Mouse (Mus musculus): ENCODE results near the gene Nfe2l3. TPM values are rescaled to one million over a fixed set of nuclear protein-coding genes. Genes with fewer than 3 reads are reported as not detected.
"Not testable (repeated sequence)": the region's sequence is repeated elsewhere in the genome, so short reads cannot be mapped to it uniquely, and the experiment has no call there.

The Nfe2l3 gene
- polyA plus RNA-seq (2015; fragmentation: Nextera tagmentation; extraction: Ambion mirVana) = 0.95 and 1.2 TPM in 2 replicates

- H3K27me3 ChIP-seq (replicated peaks; ENCODE audit: control insufficient read depth, insufficient read depth, low read length) = peaks cover 26% of the 10 kb centered on the region
- H3K4me2 ChIP-seq (ENCODE audit: low read depth, low read length) = peak within 1 kb of the TSS; percentile 96
- 1% methylated on average over 73 of the region's 74 CpGs for WGBS
- no peaks in the 10 kb centered on the region for H3K9me3 ChIP-seq (ENCODE audit: control insufficient read depth, low read length)
- peak; percentile 95 for ATAC-seq
- H3K27ac ChIP-seq (ENCODE audit: low read length) = no peak within 1 kb of the TSS
- peak within 1 kb of the TSS; percentile 21 for H3K9ac ChIP-seq (ENCODE audit: low read depth, low read length)
- H3K4me1 ChIP-seq (ENCODE audit: control insufficient read depth, insufficient read depth, low read length) = no peaks in the 10 kb centered on the region
- no peaks in the 10 kb centered on the region for H3K36me3 ChIP-seq (ENCODE audit: control insufficient read depth, insufficient read depth, low read length)
- peak within 1 kb of the TSS; percentile 55 for H3K4me3 ChIP-seq (ENCODE audit: low read length)
Observed at GRCm38 (mm10) chr6:51432535-51433397, at the start of gene Nfe2l3. Nfe2l3 (plus strand) TSS chr6:51432670.

GRCm38 (mm10) chr6:51383769-51384755, 48.4 kb upstream of the Nfe2l3 start:
- Histone ChIP-seq H3K27ac (ENCODE audit: low read length) (no peak overlapping the region), H3K9ac (ENCODE audit: low read depth, low read length) (peak overlapping the region; percentile 37; the same call in 1 of the 2 replicates), H3K27me3 (replicated peaks; ENCODE audit: control insufficient read depth, insufficient read depth, low read length) (no peaks in the 10 kb centered on the region), H3K36me3 (ENCODE audit: control insufficient read depth, insufficient read depth, low read length) (no peaks in the 10 kb centered on the region), H3K9me3 (ENCODE audit: control insufficient read depth, low read length) (no peaks in the 10 kb centered on the region), H3K4me2 (ENCODE audit: low read depth, low read length) (peak overlapping the region; percentile 22), H3K4me3 (ENCODE audit: low read length) (peak overlapping the region; percentile 13; the same call in 1 of the 2 replicates), H3K4me1 (ENCODE audit: control insufficient read depth, insufficient read depth, low read length) (no peaks in the 10 kb centered on the region)
- 16% methylated on average over 26 of the region's 26 CpGs for WGBS
- peak; percentile 49 for ATAC-seq

GRCm38 (mm10) chr6:51390505-51390904, 42.0 kb upstream of the Nfe2l3 start:
- H3K4me1 ChIP-seq (ENCODE audit: control insufficient read depth, insufficient read depth, low read length) = no peaks in the 10 kb centered on the region
- H3K27ac ChIP-seq (ENCODE audit: low read length) = no peak overlapping the region
- H3K27me3 ChIP-seq (replicated peaks; ENCODE audit: control insufficient read depth, insufficient read depth, low read length) = no peaks in the 10 kb centered on the region
- no peak overlapping the region for H3K4me3 ChIP-seq (ENCODE audit: low read length)
- WGBS = 69% methylated on average over 11 of the region's 11 CpGs
- no peak overlapping the region for H3K9ac ChIP-seq (ENCODE audit: low read depth, low read length)
- H3K9me3 ChIP-seq (ENCODE audit: control insufficient read depth, low read length) = no peaks in the 10 kb centered on the region
- no peak for ATAC-seq
- H3K36me3 ChIP-seq (ENCODE audit: control insufficient read depth, insufficient read depth, low read length) = no peaks in the 10 kb centered on the region
- H3K4me2 ChIP-seq (ENCODE audit: low read depth, low read length) = no peak overlapping the region

GRCm38 (mm10) chr6:51391816-51392490, 40.5 kb upstream of the Nfe2l3 start:
- H3K4me2 ChIP-seq (ENCODE audit: low read depth, low read length) = no peak overlapping the region
- no peak overlapping the region for H3K4me3 ChIP-seq (ENCODE audit: low read length)
- 66% methylated on average over 13 of the region's 13 CpGs for whole genome bisulfite sequencing
- H3K36me3 ChIP-seq (ENCODE audit: control insufficient read depth, insufficient read depth, low read length) = no peaks in the 10 kb centered on the region
- H3K27ac ChIP-seq (ENCODE audit: low read length) = no peak overlapping the region
- H3K27me3 ChIP-seq (replicated peaks; ENCODE audit: control insufficient read depth, insufficient read depth, low read length) = no peaks in the 10 kb centered on the region
- H3K9ac ChIP-seq (ENCODE audit: low read depth, low read length) = no peak overlapping the region
- H3K9me3 ChIP-seq (ENCODE audit: control insufficient read depth, low read length) = no peaks in the 10 kb centered on the region
- ATAC-seq = no peak
- no peaks in the 10 kb centered on the region for H3K4me1 ChIP-seq (ENCODE audit: control insufficient read depth, insufficient read depth, low read length)

GRCm38 (mm10) chr6:51393341-51394128, 38.9 kb upstream of the Nfe2l3 start:
- no peak for ATAC-seq
- H3K9ac ChIP-seq (ENCODE audit: low read depth, low read length) = no peak overlapping the region
- no peak overlapping the region for H3K4me2 ChIP-seq (ENCODE audit: low read depth, low read length)
- H3K27me3 ChIP-seq (replicated peaks; ENCODE audit: control insufficient read depth, insufficient read depth, low read length) = no peaks in the 10 kb centered on the region
- WGBS = 63% methylated on average over 6 of the region's 6 CpGs
- no peak overlapping the region for H3K4me3 ChIP-seq (ENCODE audit: low read length)
- no peaks in the 10 kb centered on the region for H3K4me1 ChIP-seq (ENCODE audit: control insufficient read depth, insufficient read depth, low read length)
- no peaks in the 10 kb centered on the region for H3K36me3 ChIP-seq (ENCODE audit: control insufficient read depth, insufficient read depth, low read length)
- H3K9me3 ChIP-seq (ENCODE audit: control insufficient read depth, low read length) = no peaks in the 10 kb centered on the region
- no peak overlapping the region for H3K27ac ChIP-seq (ENCODE audit: low read length)

- 89% methylated on average over 8 of the region's 8 CpGs for WGBS
- not testable (repeated sequence) for ATAC-seq
Observed at GRCm38 (mm10) chr6:51394367-51394766, 38.1 kb upstream of the Nfe2l3 start.

GRCm38 (mm10) chr6:51394963-51395362, 37.5 kb upstream of the Nfe2l3 start:
- WGBS = 71% methylated on average over 3 of the region's 3 CpGs
- ATAC-seq; H3K36me3 ChIP-seq (ENCODE audit: control insufficient read depth, insufficient read depth, low read length): not testable (repeated sequence)

More at GRCm38 (mm10) chr6:51394367-51394766, 38.1 kb upstream of the Nfe2l3 start:
- H3K36me3 ChIP-seq (ENCODE audit: control insufficient read depth, insufficient read depth, low read length); H3K4me2 ChIP-seq (ENCODE audit: low read depth, low read length); H3K4me3 ChIP-seq (ENCODE audit: low read length); H3K9ac ChIP-seq (ENCODE audit: low read depth, low read length); H3K27ac ChIP-seq (ENCODE audit: low read length); H3K9me3 ChIP-seq (ENCODE audit: control insufficient read depth, low read length); H3K4me1 ChIP-seq (ENCODE audit: control insufficient read depth, insufficient read depth, low read length); H3K27me3 ChIP-seq (replicated peaks; ENCODE audit: control insufficient read depth, insufficient read depth, low read length): not testable (repeated sequence)

GRCm38 (mm10) chr6:51395486-51395885, 37.0 kb upstream of the Nfe2l3 start:
- H3K4me1 ChIP-seq (ENCODE audit: control insufficient read depth, insufficient read depth, low read length) = peaks cover 8% of the 10 kb centered on the region
- no peak for ATAC-seq
- no peaks in the 10 kb centered on the region for H3K36me3 ChIP-seq (ENCODE audit: control insufficient read depth, insufficient read depth, low read length)
- no peak overlapping the region for H3K4me3 ChIP-seq (ENCODE audit: low read length)
- no peaks in the 10 kb centered on the region for H3K9me3 ChIP-seq (ENCODE audit: control insufficient read depth, low read length)
- H3K4me2 ChIP-seq (ENCODE audit: low read depth, low read length) = no peak overlapping the region
- no peak overlapping the region for H3K9ac ChIP-seq (ENCODE audit: low read depth, low read length)
- no peaks in the 10 kb centered on the region for H3K27me3 ChIP-seq (replicated peaks; ENCODE audit: control insufficient read depth, insufficient read depth, low read length)
- H3K27ac ChIP-seq (ENCODE audit: low read length) = no peak overlapping the region
- WGBS = 61% methylated on average over 9 of the region's 9 CpGs

More at GRCm38 (mm10) chr6:51394963-51395362, 37.5 kb upstream of the Nfe2l3 start:
- not testable (repeated sequence) for H3K4me3 ChIP-seq (ENCODE audit: low read length); H3K4me1 ChIP-seq (ENCODE audit: control insufficient read depth, insufficient read depth, low read length); H3K4me2 ChIP-seq (ENCODE audit: low read depth, low read length); H3K27ac ChIP-seq (ENCODE audit: low read length); H3K9ac ChIP-seq (ENCODE audit: low read depth, low read length); H3K9me3 ChIP-seq (ENCODE audit: control insufficient read depth, low read length); H3K27me3 ChIP-seq (replicated peaks; ENCODE audit: control insufficient read depth, insufficient read depth, low read length)

All from intestine, embryonic 16.5 days (tissue).